Mouse (Mus musculus): ENCODE data around the gene Mtif2.

The Mtif2 gene

DNA sequence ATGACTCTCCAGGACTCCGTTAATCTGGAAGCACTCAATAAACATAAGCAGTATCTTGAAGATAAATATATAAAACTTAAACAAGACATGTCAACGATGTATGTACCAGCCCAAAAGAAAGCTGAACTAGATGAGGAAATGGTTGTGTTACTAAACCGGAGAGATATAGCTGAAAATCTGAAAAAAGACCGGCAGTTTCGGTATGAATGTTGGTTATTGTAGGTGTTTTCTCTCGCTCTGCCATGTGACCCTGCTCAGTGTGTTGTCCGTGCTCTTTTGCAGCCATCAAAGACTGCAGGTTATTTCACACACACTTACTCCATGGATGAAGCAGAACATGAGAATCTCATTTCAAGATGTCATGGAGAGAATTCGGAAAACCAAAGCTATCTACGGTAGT, 34.2 kb downstream of the Mtif2 start:
- DNase-seq (ENCODE audit: low read depth) = peak; percentile 65

DNA sequence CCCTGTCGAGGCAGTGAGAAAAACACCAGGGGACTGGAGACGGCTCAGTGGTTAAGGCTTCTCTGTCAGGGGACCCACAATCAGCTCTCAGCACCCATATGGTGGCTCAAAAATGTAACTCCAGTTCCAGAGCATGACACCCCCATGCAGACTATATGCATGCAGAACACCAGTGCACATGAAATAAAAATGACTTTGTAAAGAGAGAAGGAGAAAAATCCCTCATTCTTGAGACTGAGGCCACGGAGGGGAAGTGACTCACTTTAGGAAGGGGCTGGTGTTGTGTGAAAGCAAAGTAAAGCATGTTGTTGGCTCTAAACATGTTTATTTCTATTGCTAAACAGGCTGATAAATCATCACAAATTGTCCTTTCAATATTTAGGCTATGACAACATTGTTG, 34.8 kb downstream of the Mtif2 start:
- peak; percentile 27 for DNase-seq (ENCODE audit: low read depth)

DNA sequence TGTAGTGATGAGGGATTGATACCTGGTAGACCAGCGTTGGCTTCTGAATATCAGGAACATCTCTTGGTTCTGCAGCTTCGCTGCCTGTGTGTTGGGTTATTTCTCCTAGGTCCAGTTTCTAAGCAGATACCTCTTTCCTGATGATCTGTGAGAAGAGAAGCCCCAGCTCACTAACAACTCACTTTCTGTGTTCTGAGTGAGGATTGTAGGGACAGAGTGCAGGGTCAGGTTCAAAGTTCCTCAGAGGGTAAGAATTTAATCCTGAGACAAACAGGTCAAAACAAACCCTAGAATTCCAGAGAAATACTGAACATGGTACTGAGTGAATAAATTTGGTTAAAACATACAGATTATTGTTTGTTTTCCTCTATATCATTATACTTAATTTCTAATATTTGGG, 37.2 kb downstream of the Mtif2 start:
- no peak for DNase-seq (ENCODE audit: low read depth)

DNA sequence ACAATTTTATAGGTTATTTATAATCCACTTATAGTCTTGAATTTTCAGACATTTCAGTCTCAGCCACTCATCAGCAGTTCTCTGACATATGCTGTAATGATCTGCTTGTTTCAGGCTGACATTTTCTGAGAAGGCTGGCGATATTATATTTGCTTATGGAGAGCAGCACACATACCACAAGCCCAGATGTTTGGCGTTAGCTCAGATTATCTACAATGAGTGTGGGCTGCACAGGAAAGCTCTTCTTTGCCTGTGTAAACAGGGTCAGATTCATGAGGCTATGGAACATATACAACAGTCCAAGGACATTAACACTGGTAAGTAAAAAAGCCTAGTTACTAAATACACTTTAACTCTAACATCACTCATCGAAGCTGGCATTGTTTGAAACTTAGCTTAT, 45.3 kb downstream of the Mtif2 start:
- DNase-seq (ENCODE audit: low read depth) = no peak

DNA sequence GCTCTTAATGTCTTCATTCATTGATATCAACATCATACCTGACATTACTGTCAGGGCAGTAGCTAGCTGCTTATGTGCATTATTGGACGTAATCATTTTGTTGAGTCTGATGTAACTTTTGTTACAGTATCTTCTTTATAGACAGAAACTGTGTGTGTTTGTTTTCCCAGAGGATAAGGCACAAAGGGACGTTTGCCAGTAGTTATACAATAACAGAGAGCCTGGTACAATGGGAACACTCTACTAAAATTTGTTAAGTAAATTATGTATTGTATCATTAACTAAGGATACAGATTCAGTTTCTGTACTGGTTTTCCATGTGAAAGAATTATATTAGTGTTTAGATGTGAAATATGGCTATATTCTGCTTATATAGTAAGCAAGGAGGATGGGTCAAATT, 46.4 kb downstream of the Mtif2 start:
- DNase-seq (ENCODE audit: low read depth) = no peak

DNA sequence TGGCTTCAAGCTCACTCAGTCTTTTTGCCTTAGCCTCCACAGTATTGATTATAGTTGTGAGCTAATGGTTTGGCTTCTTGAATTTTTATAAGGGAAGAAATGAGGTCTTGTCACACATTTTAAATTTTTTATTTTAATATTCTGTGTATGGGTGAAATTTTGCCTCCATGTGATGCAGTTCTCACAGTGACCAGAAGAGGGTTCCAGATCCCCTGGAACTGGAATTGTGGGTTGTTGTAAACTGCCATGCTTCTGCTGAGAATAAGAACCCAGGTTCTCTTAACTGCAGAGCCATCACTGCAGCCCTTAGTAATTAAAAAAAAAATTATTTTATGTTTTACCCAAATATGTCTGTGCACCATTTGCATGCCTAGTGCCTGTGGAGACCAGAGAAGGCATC, 53.4 kb downstream of the Mtif2 start:
- DNase-seq (ENCODE audit: low read depth) = peak; percentile 48

Data from induced T-regulatory cell, adult 2 months (primary cell).